Mouse (Mus musculus) heart, embryonic 11.5 days (tissue): ENCODE results near the gene St7. TPM values are rescaled to one million over a fixed set of nuclear protein-coding genes. Genes with fewer than 3 reads are reported as not detected.

ENCODE experiments used
- ATAC-seq: fragments of 200-750 bp; cut with Nextera tagmentation; replicated peaks from 2 replicates; pipeline ENCODE4 v1.8.0; 2017; ENCODE audit warnings: moderate library complexity; ENCODE audit not compliant: insufficient number of reproducible peaks, low FRiP score, low TSS enrichment
- H3K27ac ChIP-seq: fragments of 300-500 bp; sonication (generic); 2 replicates; pipeline ENCODE4 v1.5.1; 2014; ENCODE audit warnings: mild to moderate bottlenecking, low read depth, low read length
- H3K27me3 ChIP-seq: fragments of 300-500 bp; sonication (generic); 2 replicates; pipeline ENCODE4 v1.6.1; 2014; ENCODE audit warnings: mild to moderate bottlenecking, low read length, mixed read lengths; ENCODE audit not compliant: control insufficient read depth, insufficient read depth
- H3K36me3 ChIP-seq: fragments of 300-500 bp; sonication (generic); 2 replicates; pipeline ENCODE4 v1.6.1; 2014; ENCODE audit warnings: mild to moderate bottlenecking, low read length, moderate library complexity, mixed read lengths; ENCODE audit not compliant: control insufficient read depth, insufficient read depth
- H3K4me1 ChIP-seq: fragments of 300-500 bp; sonication (generic); 2 replicates; pipeline ENCODE4 v1.6.1; 2014; ENCODE audit warnings: low read length; ENCODE audit not compliant: control insufficient read depth, insufficient read depth
- H3K4me2 ChIP-seq: fragments of 300-500 bp; sonication (generic); 2 replicates; pipeline ENCODE4 v1.6.1; 2014; ENCODE audit warnings: mild to moderate bottlenecking, moderate library complexity
- H3K4me3 ChIP-seq: fragments of 300-500 bp; sonication (generic); 2 replicates; pipeline ENCODE4 v1.5.1; 2014; ENCODE audit warnings: low read depth, low read length
- H3K9ac ChIP-seq: fragments of 300-500 bp; sonication (generic); 2 replicates; pipeline ENCODE4 v1.6.1; 2014; ENCODE audit warnings: mild to moderate bottlenecking, low read depth, low read length, moderate library complexity
- H3K9me3 ChIP-seq: fragments of 300-500 bp; sonication (generic); replicated peaks from 2 replicates; pipeline ENCODE4 v1.6.1; 2016; ENCODE audit warnings: low read length; ENCODE audit not compliant: control insufficient read depth
- WGBS: fragments of 180-500 bp; shearing (Covaris S2); extraction: QIAGEN DNeasy Blood & Tissue Kit; methylation state at CpG from one replicate; pipeline ENCODE4 v1.1.7; 2014; ENCODE audit not compliant: insufficient replicate concordance; 5-methylcytosine and 5-hydroxymethylcytosine counted together
- polyA plus RNA-seq: library from polyadenylated mRNA; unstranded; fragments of >200 nt; fragmentation: Nextera tagmentation; extraction: Ambion mirVana; gene quantifications from 2 replicates; pipeline ENCODE4 v1.2.1, GENCODE M21; 2014

Gene St7
- polyA plus RNA-seq, 1 experiment from 2014 or later = 26.9 TPM

DNA sequence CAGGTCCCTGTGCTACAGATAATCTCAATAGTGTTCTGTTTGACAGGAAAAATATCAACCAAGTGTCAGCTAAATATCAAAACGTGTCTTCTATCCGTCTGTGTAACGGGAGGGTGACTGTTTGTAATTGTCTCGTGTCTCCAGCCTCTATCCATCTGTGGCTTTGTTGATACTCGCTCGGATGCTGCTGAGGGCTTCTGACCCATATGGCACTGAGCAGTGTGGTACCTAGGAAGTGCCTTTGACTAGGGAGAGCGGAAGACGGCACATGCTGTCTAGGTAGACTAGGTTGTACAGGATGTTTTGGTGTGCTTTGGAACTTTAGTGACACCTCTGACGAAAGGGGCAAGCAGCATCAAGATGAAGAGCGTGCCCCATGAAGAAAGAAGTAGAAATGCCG is 235.0 kb downstream of the St7 start:
- H3K36me3 ChIP-seq = no peaks in the 10 kb centered on the region
- H3K27ac ChIP-seq = no peak overlapping the region
- no peak overlapping the region for H3K4me2 ChIP-seq
- 65% methylated on average over 11 of the region's 11 CpGs for WGBS
- no peaks in the 10 kb centered on the region for H3K9me3 ChIP-seq
- no peak overlapping the region for H3K9ac ChIP-seq
- H3K27me3 ChIP-seq = no peaks in the 10 kb centered on the region
- peaks cover 2% of the 10 kb centered on the region; the same call in 1 of the 2 replicates for H3K4me1 ChIP-seq
- no peak overlapping the region for H3K4me3 ChIP-seq
- ATAC-seq = no peak

DNA sequence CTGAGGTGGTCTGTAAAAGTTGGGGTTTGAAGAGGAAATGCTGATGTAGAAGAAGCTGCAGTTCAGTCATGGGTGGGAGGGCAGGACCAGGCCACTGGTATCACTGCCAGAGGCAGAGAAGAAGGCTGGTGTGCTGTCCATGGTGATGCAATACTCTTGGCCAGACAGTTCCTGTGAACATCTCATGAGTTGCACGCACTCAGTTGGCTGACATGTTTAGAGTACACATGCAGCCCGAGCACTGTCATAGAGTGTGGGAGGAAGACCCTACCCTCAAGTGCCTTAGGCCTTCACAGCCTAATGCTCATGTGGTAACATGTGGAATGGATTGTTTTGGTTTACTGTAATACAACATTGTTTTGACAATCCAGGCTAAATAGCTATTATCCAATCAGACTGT is 238.5 kb downstream of the St7 start:
- Histone ChIP-seq H3K4me3 (no peak overlapping the region), H3K36me3 (0 out of 2 replicates have a peak, but pooled peaks cover 2% of the 10 kb centered on the region), H3K27me3 (no peaks in the 10 kb centered on the region), H3K4me1 (0 out of 2 replicates have a peak, but pooled peaks cover 3% of the 10 kb centered on the region), H3K9me3 (no peaks in the 10 kb centered on the region), H3K27ac (no peak overlapping the region), H3K4me2 (no peak overlapping the region), H3K9ac (no peak overlapping the region)
- 78% methylated on average over 2 of the region's 2 CpGs for WGBS
- ATAC-seq = no peak

DNA sequence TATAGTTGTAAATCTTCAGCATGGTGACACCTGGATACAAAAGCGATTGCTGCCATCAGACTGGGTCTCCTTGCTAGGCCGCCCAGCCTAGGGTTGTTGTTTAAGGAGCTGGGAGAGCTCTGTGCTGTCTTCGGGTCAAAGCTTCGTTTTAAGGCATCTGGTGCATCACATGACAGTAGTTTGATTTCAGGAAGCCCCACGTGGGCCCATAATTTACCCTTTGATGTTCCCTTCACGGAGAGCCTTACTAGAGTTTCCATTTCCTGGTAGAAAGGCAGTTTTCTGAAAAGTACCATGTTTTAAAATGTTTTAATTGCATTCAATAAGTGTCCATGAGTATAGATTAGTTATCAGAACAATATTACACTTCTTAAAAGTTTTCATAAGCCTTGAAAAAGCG is 239.1 kb downstream of the St7 start:
- H3K27me3 ChIP-seq = no peaks in the 10 kb centered on the region
- no peak overlapping the region for H3K27ac ChIP-seq
- 0 out of 2 replicates have a peak, but pooled peaks cover 3% of the 10 kb centered on the region for H3K4me1 ChIP-seq
- H3K9ac ChIP-seq = no peak overlapping the region
- 81% methylated on average over 7 of the region's 7 CpGs for WGBS
- H3K36me3 ChIP-seq = 0 out of 2 replicates have a peak, but pooled peaks cover 2% of the 10 kb centered on the region
- no peak for ATAC-seq
- H3K4me3 ChIP-seq = no peak overlapping the region
- no peaks in the 10 kb centered on the region for H3K9me3 ChIP-seq
- no peak overlapping the region for H3K4me2 ChIP-seq

DNA sequence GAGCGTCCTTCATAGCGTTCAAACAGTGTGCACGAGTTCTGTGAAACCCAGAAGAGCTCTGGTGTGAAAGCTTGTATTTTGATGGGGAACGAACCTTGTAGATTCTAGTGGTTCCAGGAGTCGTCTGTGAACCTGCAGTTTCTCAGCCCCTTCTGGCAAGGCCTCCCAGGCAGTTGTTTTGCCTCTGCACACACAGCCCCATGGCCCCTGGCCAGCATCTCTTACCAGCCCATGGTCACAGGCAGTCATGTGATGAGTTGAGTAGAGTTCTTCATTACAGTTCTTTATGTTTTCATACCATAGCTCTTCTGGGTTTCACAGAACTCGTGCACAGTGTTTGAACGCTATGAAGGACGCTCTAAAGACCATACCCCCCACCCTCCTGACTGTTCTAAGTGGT is 240.1 kb downstream of the St7 start:
- ATAC-seq = no peak
- H3K27me3 ChIP-seq = no peaks in the 10 kb centered on the region
- WGBS = 60% methylated on average over 8 of the region's 8 CpGs
- H3K9ac ChIP-seq = no peak overlapping the region
- no peak overlapping the region for H3K4me3 ChIP-seq
- no peaks in the 10 kb centered on the region for H3K9me3 ChIP-seq
- 0 out of 2 replicates have a peak, but pooled peaks cover 2% of the 10 kb centered on the region for H3K36me3 ChIP-seq
- 0 out of 2 replicates have a peak, but pooled peaks cover 3% of the 10 kb centered on the region for H3K4me1 ChIP-seq
- H3K27ac ChIP-seq = no peak overlapping the region
- no peak overlapping the region for H3K4me2 ChIP-seq

DNA sequence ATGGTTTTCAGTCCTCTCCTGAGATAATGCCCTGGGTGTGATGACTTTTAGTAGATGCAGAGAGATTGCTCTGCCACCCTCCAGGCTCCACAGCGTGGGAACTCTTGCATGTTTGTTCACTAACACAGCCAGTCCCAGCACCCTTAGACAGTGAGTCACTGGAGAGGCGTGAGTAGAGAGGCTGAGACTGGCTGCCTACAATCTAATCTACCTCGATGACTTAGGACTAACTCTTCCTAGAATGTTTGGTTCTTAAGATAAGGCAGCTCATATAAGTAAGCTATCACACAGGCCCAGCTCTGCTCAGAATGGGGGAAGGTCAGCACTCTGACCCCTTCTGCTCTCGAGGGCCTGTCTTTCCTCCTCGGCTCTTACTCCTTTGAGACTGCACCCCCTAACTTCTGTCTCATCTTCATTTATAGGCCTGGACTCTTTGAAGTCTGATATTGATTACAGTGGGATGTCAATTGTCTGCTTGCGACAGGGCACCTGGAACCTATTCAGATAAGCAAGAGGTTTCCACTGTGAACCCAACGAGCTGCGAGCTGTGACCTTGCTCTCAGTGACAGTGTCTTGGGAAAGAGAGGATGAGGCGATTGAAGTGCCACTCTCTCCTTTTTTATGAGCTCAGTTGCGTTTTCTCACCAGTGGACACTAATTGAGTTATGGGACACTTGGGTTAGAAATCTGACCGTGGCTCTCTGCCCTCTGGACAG is 246.1 kb downstream of the St7 start:
- Histone ChIP-seq H3K4me1 (peaks cover 31% of the 10 kb centered on the region), H3K27ac (no peak overlapping the region)

DNA sequence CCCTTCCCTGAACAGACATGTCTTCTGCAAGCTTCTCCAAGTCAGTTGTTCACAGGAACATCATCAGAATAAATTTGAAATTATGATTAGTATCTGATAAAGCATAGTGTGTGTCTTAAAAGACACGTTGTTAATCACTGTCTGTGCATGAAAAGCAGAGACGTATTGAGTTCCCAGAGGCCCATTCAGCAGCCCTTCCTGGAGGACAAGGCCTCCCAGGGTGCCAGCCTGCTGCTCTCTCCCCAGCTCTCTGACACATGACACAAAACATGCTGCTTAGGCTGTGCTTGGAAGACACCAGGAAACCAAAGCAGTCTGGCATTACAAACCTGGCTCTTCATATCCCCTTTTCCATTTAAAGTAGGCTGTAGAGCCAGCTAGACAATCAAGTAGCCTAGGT is 249.2 kb downstream of the St7 start:
- Histone ChIP-seq H3K4me3 (no peak overlapping the region), H3K36me3 (no peaks in the 10 kb centered on the region), H3K4me1 (peaks cover 34% of the 10 kb centered on the region), H3K27ac (no peak overlapping the region), H3K9ac (no peak overlapping the region), H3K4me2 (no peak overlapping the region), H3K9me3 (no peaks in the 10 kb centered on the region), H3K27me3 (no peaks in the 10 kb centered on the region)
- no peak for ATAC-seq
- 14% methylated on average over 2 of the region's 2 CpGs for WGBS

More for the DNA sequence above, 246.1 kb downstream of the St7 start:
- 0 out of 2 replicates have a peak, but pooled peaks cover 2% of the 10 kb centered on the region for H3K36me3 ChIP-seq
- H3K27me3 ChIP-seq = no peaks in the 10 kb centered on the region
- H3K4me2 ChIP-seq = no peak overlapping the region
- ATAC-seq = peak; percentile 70; the same call in 1 of the 2 replicates
- 20% methylated on average over 11 of the region's 11 CpGs for WGBS
- H3K9ac ChIP-seq = no peak overlapping the region
- H3K9me3 ChIP-seq = no peaks in the 10 kb centered on the region
- no peak overlapping the region for H3K4me3 ChIP-seq

DNA sequence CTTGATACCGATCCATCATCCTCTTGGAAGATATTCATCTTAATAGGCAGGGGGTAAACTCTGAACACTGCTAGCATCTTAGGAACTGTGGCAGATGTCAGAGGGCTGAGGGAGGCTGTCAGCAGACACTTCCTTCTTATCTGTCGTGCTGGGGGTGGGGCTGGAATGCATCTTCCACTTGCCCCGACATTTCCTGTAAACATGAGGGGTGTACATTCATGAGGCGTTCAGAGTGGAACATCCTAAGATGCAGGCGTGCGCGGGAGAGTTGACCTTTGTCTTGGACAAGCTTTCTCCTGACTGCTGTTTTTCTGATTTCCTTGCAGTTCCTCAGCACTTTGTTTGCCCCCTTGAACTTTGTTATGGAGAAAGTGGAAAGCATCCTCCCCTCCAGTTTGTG is 249.6 kb downstream of the St7 start:
- Histone ChIP-seq H3K9ac (no peak overlapping the region), H3K4me3 (no peak overlapping the region), H3K9me3 (no peaks in the 10 kb centered on the region), H3K4me1 (peaks cover 34% of the 10 kb centered on the region), H3K27ac (no peak overlapping the region), H3K4me2 (no peak overlapping the region), H3K27me3 (no peaks in the 10 kb centered on the region), H3K36me3 (no peaks in the 10 kb centered on the region)
- 13% methylated on average over 7 of the region's 7 CpGs for WGBS
- no peak for ATAC-seq

DNA sequence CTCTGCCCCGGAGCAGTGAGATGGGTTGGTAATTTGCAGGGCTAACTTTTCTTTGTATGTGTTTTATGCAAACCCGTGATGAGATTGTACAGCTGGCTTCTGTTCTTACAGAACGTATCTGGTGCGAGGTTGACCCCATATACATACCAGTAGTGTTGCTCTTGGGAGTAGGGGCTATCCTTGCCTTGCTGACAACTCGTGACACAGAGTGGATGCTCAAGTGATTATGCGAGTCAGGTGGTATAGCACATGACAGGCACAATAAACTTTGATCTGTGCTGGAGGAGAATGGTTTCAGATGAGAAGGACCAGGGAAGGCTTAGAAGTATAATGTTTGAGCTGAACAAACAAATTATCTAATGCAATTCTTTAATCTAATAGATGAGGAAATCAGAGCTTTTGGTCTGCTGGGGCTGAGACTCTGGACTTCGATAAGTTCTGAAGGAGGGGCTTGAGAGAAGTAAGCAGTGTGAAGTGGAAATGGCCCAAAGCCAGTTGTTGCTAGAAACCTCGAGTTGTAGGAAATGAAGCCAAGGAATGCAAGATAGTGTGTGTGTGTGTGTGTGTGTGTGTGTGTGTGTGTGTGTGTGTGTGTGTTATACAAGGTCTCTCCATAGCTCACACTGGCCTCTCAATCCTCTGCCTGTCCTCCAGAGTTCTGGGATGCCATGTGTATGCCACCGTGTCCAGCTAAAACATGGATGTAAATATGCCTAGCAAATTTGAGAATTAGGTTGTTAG is 251.3 kb downstream of the St7 start:
- Histone ChIP-seq H3K4me1 (peaks cover 28% of the 10 kb centered on the region), H3K4me2 (no peak overlapping the region), H3K9me3 (no peaks in the 10 kb centered on the region), H3K9ac (no peak overlapping the region), H3K4me3 (no peak overlapping the region), H3K36me3 (no peaks in the 10 kb centered on the region), H3K27ac (no peak overlapping the region), H3K27me3 (no peaks in the 10 kb centered on the region)
- peak; percentile 63; the same call in 1 of the 2 replicates for ATAC-seq
- whole genome bisulfite sequencing = 53% methylated on average over 9 of the region's 9 CpGs
